Mouse (Mus musculus) thymus, adult 2 months (tissue): ENCODE measurements around the gene Safb.

Experiments used
- CTCF ChIP-seq: fragments of 200-500 bp; IDR thresholded peaks from 2 replicates; pipeline ENCODE4 v1.5.1; 2012; ENCODE audit warnings: mild to moderate bottlenecking, control low read depth, low read length, moderate library complexity, borderline replicate concordance; ENCODE audit not compliant: control insufficient read depth, poor library complexity, insufficient read depth; ENCODE audit errors: extremely low read depth
- POLR2A ChIP-seq: fragments of 200-500 bp; IDR thresholded peaks from 2 replicates; pipeline ENCODE4 v1.6.1; 2012; ENCODE audit warnings: mild to moderate bottlenecking, low read length, control low read depth, moderate library complexity; ENCODE audit not compliant: control insufficient read depth, poor library complexity, insufficient read depth; ENCODE audit errors: extremely low read depth

- TF ChIP-seq POLR2A: no peak
- no peak for TF ChIP-seq CTCF
Observed at GRCm38 (mm10) chr17:56647546-56647945, 62.9 kb downstream of the Safb start.
